Mouse (Mus musculus) CH12F3 (cell line): ENCODE results near the gene Sh2d5.

Experiments used
- in situ Hi-C: fragments of 300-500 bp; cut with MboI; formaldehyde crosslinking; loops from 2 replicates; pipeline ENCODE4 v1.14.3; 2020; ENCODE audit warnings: low sequenced_read_pairs

Sh2d5 gene

DNA sequence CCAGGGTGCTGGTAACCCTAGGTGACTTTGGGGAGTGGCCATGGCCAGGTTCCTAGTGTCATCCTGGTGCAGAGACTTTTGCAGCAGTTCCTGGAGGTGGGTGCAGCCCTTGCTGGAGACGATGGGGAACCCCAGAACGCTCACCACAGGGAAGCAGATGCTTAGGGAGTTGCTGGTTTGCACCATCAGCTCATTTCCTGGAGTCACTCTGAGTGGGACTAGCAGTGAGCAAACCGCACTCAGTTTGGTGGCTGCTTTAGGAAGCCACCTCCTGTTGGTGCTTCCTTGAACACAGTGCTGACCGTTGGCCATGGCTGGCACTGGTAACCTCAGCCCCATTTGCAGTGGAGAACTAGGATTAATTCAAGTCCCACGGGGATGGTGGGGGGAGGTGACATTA lies 9.3 kb downstream of the Sh2d5 start:
- in situ Hi-C loops: no loop called here

DNA sequence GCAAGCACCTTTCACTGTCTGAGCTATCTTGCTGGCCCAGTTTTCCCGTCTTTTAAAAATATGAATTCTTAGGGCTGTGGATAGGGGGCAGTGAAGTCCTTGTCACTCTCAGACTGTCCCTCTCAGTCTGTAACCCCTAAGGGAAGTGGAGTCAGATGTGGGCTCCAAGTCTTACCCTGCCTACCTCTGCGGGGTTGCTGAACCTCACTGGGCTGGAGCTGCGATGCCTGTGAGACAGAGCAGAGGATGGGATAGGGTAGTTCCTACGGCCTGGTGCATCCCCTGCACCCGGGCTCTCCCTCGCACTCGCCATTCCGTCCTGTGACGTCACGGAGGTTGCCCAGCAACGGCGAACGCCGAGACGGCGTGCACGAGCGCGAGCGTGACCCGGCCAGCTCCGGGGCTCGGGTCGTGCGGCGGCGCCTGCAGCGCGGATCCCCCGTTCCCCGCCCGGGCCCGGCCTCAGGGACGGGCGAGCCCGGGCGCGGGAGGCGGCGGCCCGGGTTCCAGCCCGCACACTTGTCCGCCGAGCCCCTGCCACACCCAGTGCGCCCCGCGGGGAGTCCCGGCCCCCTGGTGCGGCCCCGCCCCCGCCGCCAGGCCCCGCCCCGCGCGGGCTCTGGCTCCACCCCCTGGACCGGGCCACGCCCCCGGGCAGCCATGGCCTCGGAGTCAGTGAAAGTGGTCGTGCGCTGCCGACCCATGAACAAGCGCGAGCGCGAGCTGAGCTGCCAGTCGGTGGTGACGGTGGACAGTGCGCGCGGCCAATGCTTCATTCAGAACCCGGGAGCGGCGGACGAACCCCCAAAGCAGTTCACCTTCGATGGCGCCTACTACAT lies 11.9 kb downstream of the Sh2d5 start:
- in situ Hi-C loops: no loop called here

DNA sequence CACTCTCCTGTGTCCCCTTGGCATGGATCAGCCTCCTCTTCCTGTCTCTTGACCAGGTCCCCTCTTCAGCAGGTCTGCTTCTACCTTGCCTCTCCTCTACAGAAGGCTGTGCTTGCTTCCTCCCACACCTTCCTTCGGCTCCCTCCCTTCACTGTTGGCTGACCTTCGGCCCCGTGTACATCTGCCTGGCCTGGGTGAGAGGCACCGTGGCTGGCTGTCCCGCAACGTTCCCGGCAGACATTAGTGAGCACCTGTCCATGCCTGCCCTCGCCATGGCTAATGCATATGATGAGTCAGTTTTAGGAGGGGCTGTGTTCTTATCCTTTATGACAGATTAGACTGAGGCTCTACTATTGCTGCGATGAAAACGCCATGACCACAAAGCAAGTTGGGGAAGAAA lies 17.7 kb downstream of the Sh2d5 start:
- in situ Hi-C loops: no loop called here

GRCm38 (mm10) chr4:138272011-138272997 lies 22.1 kb downstream of the Sh2d5 start:
- in situ Hi-C loops: no loop called here

GRCm38 (mm10) chr4:138278346-138278745 lies 28.1 kb downstream of the Sh2d5 start:
- in situ Hi-C loops: no loop called here

DNA sequence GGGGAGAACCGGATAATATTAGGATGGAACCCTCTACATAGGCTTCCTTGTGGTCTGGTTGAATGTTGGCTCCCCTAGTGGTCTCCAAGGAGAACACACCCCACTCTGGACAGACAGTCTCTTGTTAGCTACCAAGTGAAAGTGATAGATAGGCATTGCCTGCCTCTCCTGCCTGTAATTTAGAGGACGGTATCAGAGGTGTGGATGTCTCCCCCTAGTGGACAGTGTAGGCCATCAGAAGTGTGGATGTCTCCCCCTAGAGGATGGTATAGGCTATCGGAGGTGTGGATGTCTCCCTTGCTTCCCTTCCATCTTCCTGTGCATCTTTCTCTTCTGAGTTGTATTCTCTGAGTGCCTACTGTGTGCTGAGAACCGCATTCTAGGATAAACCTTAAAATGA lies 32.6 kb downstream of the Sh2d5 start:
- in situ Hi-C loops: no loop called here

DNA sequence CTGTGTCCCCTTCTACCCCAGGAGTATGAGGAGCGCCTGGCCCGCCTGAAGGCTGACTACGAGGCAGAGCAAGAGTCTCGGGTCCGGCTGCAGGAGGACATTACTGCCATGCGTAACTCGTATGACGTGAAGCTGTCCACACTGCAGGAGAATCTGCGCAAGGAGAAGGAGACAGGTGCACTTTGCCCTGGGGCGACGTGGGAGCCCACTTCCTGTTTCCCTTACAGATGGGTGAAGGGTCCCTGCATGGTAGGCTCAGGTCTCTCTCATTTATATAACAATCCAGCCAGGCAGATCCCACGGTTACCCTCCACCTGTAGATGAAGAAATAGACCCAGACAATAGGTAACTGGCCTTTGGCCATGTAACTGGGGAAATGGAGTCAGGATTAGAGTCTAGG lies 36.2 kb downstream of the Sh2d5 start:
- in situ Hi-C loops: no loop called here

- in situ Hi-C loops: no loop called here
These were observed 38.5 kb downstream of the Sh2d5 start for GRCm38 (mm10) chr4:138288691-138289090.

DNA sequence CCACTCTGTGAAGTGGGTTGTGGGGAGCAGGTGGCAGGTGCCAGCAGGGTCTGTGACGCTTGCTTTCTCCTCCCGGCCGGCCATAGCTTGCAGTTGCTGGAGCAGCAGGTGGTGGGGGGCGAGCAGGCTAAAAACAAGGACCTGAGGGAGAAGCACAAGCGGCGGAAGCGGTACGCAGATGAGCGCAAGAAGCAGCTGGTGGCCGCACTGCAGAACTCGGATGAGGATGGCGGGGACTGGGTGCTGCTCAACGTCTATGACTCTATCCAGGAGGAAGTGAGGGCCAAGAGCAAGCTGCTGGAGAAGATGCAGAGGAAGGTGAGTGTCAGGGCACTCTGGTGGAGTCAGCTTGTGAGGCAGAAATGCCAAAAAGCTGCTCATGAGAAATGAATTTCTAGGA lies 41.8 kb downstream of the Sh2d5 start:
- in situ Hi-C loops: no loop called here

GRCm38 (mm10) chr4:138293261-138293948 lies 43.2 kb downstream of the Sh2d5 start:
- in situ Hi-C loops: no loop called here

DNA sequence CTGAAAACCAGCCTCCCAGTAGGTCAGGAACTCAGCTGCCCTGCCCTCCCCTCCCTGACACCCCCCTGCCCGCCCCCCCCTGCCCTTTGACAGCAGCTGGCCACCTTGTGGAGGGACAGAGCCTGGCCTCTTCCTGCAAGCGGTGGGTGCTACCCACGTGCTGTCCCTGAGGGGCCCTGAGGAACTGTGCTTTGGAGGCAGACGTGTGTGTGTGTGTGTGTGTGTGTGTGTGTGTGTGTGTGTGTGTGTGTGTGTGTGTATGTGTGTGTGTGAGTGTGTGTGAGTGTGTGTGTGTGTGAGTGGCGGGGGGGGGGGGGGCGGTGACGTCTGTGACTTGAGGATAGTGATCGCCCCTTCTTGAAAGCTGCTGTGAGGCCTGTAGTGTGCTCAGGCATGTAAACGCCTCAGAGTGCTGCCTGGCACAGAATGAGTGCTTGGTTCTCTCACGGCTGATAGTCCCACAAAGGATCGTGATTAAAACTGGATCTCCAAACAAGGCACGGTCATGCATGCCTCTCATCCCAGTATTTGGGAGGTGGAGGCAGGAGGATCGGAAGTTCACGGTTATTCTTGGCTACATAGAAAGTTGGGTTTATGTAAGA lies 43.8 kb downstream of the Sh2d5 start:
- in situ Hi-C loops: no loop called here

- in situ Hi-C loops: no loop called here
These were observed 51.1 kb downstream of the Sh2d5 start for GRCm38 (mm10) chr4:138301271-138301780.

- in situ Hi-C loops: no loop called here
These were observed 52.8 kb downstream of the Sh2d5 start for GRCm38 (mm10) chr4:138303011-138303410.

DNA sequence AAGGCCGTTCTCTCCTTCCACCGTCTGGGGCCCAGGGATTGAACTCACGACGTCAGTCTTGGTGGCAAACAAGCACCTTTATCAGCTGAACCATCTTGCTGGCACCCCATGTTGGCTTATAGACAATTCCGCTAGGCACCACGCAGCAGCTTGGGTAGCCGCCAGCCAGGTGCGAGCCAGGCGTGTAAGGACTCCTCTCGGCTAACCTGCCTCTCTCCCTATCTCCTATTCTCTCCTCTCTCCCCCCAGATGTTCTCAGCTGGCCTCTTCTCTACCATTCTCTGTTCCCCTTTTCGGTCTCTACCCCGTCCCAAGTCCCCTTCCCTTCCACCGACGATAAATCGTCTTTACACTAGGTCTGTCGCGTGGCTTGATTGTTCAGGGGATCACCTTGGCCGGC lies 53.5 kb downstream of the Sh2d5 start:
- in situ Hi-C loops: no loop called here

GRCm38 (mm10) chr4:138304340-138305104 lies 54.3 kb downstream of the Sh2d5 start, which contains the start of gene Ddost:
Ddost (plus strand) TSS chr4:138304730.
- in situ Hi-C loops: no loop called here

DNA sequence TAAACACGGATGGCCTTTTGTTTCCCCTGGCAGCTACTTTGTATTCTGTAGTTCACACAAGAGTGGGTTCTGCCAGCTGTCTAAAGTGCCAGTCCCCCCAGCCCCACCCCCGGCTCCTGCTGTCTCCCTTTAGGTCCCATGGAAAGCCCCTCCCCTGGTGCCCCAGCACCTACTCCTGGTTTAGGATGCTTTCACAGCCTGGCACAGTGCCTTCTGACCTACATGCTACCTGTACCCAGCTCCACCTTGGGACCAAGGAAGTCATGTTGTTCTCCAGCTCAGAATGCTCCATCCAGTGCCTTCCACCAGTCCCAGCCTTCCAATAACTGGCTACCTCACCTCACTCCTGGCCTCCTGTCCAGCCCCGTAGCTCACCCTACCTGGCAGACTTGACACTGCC lies 56.8 kb downstream of the Sh2d5 start:
- in situ Hi-C loops: no loop called here

GRCm38 (mm10) chr4:138307739-138308138 lies 57.5 kb downstream of the Sh2d5 start:
- in situ Hi-C loops: no loop called here

GRCm38 (mm10) chr4:138310311-138310910 lies 60.2 kb downstream of the Sh2d5 start:
- in situ Hi-C loops: no loop called here
